Mouse (Mus musculus): Measurements from ENCODE around the gene Mrpl34. TPM values are rescaled to one million over a fixed set of nuclear protein-coding genes. Genes with fewer than 3 reads are reported as not detected.

Mrpl34 gene
- 9.5 TPM for polyA plus RNA-seq (2014; fragmentation: Illumina TruSeq; extraction: RNeasy Lipid Tissue Mini Kit (QIAGEN cat#74804); ENCODE audit: low replicate concordance)

GRCm38 (mm10) chr8:71464513-71465500 lies at the start of gene Mrpl34:
Gene Mrpl34 (plus strand): TSS chr8:71464959.

GRCm38 (mm10) chr8:71463188-71464033 lies 1.3 kb upstream of the Mrpl34 start, which contains the start of gene Abhd8:
Gene Abhd8 (minus strand): TSS chr8:71463655.

GRCm38 (mm10) chr8:71468916-71469315 lies 4.2 kb downstream of the Mrpl34 start, which contains the start of gene Dda1:
Gene Dda1 (plus strand): TSS chr8:71469199.

GRCm38 (mm10) chr8:71485142-71486135 lies 20.7 kb downstream of the Mrpl34 start, which contains the start of gene Ano8:
Gene Ano8 (minus strand): TSS chr8:71485963.

GRCm38 (mm10) chr8:71487691-71488445 lies 23.1 kb downstream of the Mrpl34 start, which contains the start of gene Gtpbp3:
Gene Gtpbp3 (plus strand): TSS chr8:71488103.

GRCm38 (mm10) chr8:71511644-71512043 lies 46.9 kb downstream of the Mrpl34 start, which contains the start of gene Plvap:
Gene Plvap (minus strand): TSS chr8:71511752.

Other genes starting within 250 kb of the Mrpl34 start
- gene Myo9b, start 192.2 kb upstream of the Mrpl34 start, polyA plus RNA-seq (2014; fragmentation: Illumina TruSeq; extraction: RNeasy Lipid Tissue Mini Kit (QIAGEN cat#74804); ENCODE audit: low replicate concordance): 1.4 TPM
- gene Haus8, start 192.0 kb upstream of the Mrpl34 start, polyA plus RNA-seq (2014; fragmentation: Illumina TruSeq; extraction: RNeasy Lipid Tissue Mini Kit (QIAGEN cat#74804); ENCODE audit: low replicate concordance): 1.0 TPM
- 0.78 TPM for gene Use1, start 98.1 kb upstream of the Mrpl34 start, polyA plus RNA-seq (2014; fragmentation: Illumina TruSeq; extraction: RNeasy Lipid Tissue Mini Kit (QIAGEN cat#74804); ENCODE audit: low replicate concordance)
- gene Ocel1, start 93.7 kb upstream of the Mrpl34 start, polyA plus RNA-seq (2014; fragmentation: Illumina TruSeq; extraction: RNeasy Lipid Tissue Mini Kit (QIAGEN cat#74804); ENCODE audit: low replicate concordance): 1.7 TPM
- gene Nr2f6, start 83.0 kb upstream of the Mrpl34 start, polyA plus RNA-seq (2014; fragmentation: Illumina TruSeq; extraction: RNeasy Lipid Tissue Mini Kit (QIAGEN cat#74804); ENCODE audit: low replicate concordance): 1.4 TPM
- gene Ushbp1, start 69.2 kb upstream of the Mrpl34 start, polyA plus RNA-seq (2014; fragmentation: Illumina TruSeq; extraction: RNeasy Lipid Tissue Mini Kit (QIAGEN cat#74804); ENCODE audit: low replicate concordance): 0.63 TPM
- 8.0 TPM for gene Babam1, start 68.1 kb upstream of the Mrpl34 start, polyA plus RNA-seq (2014; fragmentation: Illumina TruSeq; extraction: RNeasy Lipid Tissue Mini Kit (QIAGEN cat#74804); ENCODE audit: low replicate concordance)
- 2.5 TPM for gene Ankle1, start 58.9 kb upstream of the Mrpl34 start, polyA plus RNA-seq (2014; fragmentation: Illumina TruSeq; extraction: RNeasy Lipid Tissue Mini Kit (QIAGEN cat#74804); ENCODE audit: low replicate concordance)
- not detected for gene Abhd8, start 1.3 kb upstream of the Mrpl34 start, polyA plus RNA-seq (2014; fragmentation: Illumina TruSeq; extraction: RNeasy Lipid Tissue Mini Kit (QIAGEN cat#74804); ENCODE audit: low replicate concordance)
- gene Dda1, start 4.2 kb downstream of the Mrpl34 start, polyA plus RNA-seq (2014; fragmentation: Illumina TruSeq; extraction: RNeasy Lipid Tissue Mini Kit (QIAGEN cat#74804); ENCODE audit: low replicate concordance): 2.4 TPM
- gene Ano8, start 21.0 kb downstream of the Mrpl34 start, polyA plus RNA-seq (2014; fragmentation: Illumina TruSeq; extraction: RNeasy Lipid Tissue Mini Kit (QIAGEN cat#74804); ENCODE audit: low replicate concordance): 1.2 TPM
- gene Gtpbp3, start 23.1 kb downstream of the Mrpl34 start, polyA plus RNA-seq (2014; fragmentation: Illumina TruSeq; extraction: RNeasy Lipid Tissue Mini Kit (QIAGEN cat#74804); ENCODE audit: low replicate concordance): 1.7 TPM
- 1.4 TPM for gene Plvap, start 46.8 kb downstream of the Mrpl34 start, polyA plus RNA-seq (2014; fragmentation: Illumina TruSeq; extraction: RNeasy Lipid Tissue Mini Kit (QIAGEN cat#74804); ENCODE audit: low replicate concordance)
- gene Ccdc194, start 60.8 kb downstream of the Mrpl34 start, polyA plus RNA-seq (2014; fragmentation: Illumina TruSeq; extraction: RNeasy Lipid Tissue Mini Kit (QIAGEN cat#74804); ENCODE audit: low replicate concordance): not detected
- gene Bst2, start 72.5 kb downstream of the Mrpl34 start, polyA plus RNA-seq (2014; fragmentation: Illumina TruSeq; extraction: RNeasy Lipid Tissue Mini Kit (QIAGEN cat#74804); ENCODE audit: low replicate concordance): 0.82 TPM
- gene Mvb12a, start 78.0 kb downstream of the Mrpl34 start, polyA plus RNA-seq (2014; fragmentation: Illumina TruSeq; extraction: RNeasy Lipid Tissue Mini Kit (QIAGEN cat#74804); ENCODE audit: low replicate concordance): 2.9 TPM
- gene Tmem221, start 93.9 kb downstream of the Mrpl34 start, polyA plus RNA-seq (2014; fragmentation: Illumina TruSeq; extraction: RNeasy Lipid Tissue Mini Kit (QIAGEN cat#74804); ENCODE audit: low replicate concordance): not detected
- gene Nxnl1, start 101.6 kb downstream of the Mrpl34 start, polyA plus RNA-seq (2014; fragmentation: Illumina TruSeq; extraction: RNeasy Lipid Tissue Mini Kit (QIAGEN cat#74804); ENCODE audit: low replicate concordance): not detected
- 0.41 TPM for gene Slc27a1, start 103.9 kb downstream of the Mrpl34 start, polyA plus RNA-seq (2014; fragmentation: Illumina TruSeq; extraction: RNeasy Lipid Tissue Mini Kit (QIAGEN cat#74804); ENCODE audit: low replicate concordance)
- gene Pgls, start 127.2 kb downstream of the Mrpl34 start, polyA plus RNA-seq (2014; fragmentation: Illumina TruSeq; extraction: RNeasy Lipid Tissue Mini Kit (QIAGEN cat#74804); ENCODE audit: low replicate concordance): 0.59 TPM
- 1.0 TPM for gene Fam129c, start 132.7 kb downstream of the Mrpl34 start, polyA plus RNA-seq (2014; fragmentation: Illumina TruSeq; extraction: RNeasy Lipid Tissue Mini Kit (QIAGEN cat#74804); ENCODE audit: low replicate concordance)
- gene Colgalt1, start 146.0 kb downstream of the Mrpl34 start, polyA plus RNA-seq (2014; fragmentation: Illumina TruSeq; extraction: RNeasy Lipid Tissue Mini Kit (QIAGEN cat#74804); ENCODE audit: low replicate concordance): 26.0 TPM
- gene Unc13a, start 206.8 kb downstream of the Mrpl34 start, polyA plus RNA-seq (2014; fragmentation: Illumina TruSeq; extraction: RNeasy Lipid Tissue Mini Kit (QIAGEN cat#74804); ENCODE audit: low replicate concordance): 0.04 TPM
- gene Jak3, start 211.3 kb downstream of the Mrpl34 start, polyA plus RNA-seq (2014; fragmentation: Illumina TruSeq; extraction: RNeasy Lipid Tissue Mini Kit (QIAGEN cat#74804); ENCODE audit: low replicate concordance): not detected
- not detected for gene Insl3, start 224.3 kb downstream of the Mrpl34 start, polyA plus RNA-seq (2014; fragmentation: Illumina TruSeq; extraction: RNeasy Lipid Tissue Mini Kit (QIAGEN cat#74804); ENCODE audit: low replicate concordance)
- 119 TPM for gene B3gnt3, start 236.8 kb downstream of the Mrpl34 start, polyA plus RNA-seq (2014; fragmentation: Illumina TruSeq; extraction: RNeasy Lipid Tissue Mini Kit (QIAGEN cat#74804); ENCODE audit: low replicate concordance)